Mouse (Mus musculus) hindbrain, embryonic 15.5 days (tissue): ENCODE measurements at regions not wholly inside any gene's neighbourhood (a gene's known extent, or its start where the extent isn't known, plus 50 kb on each side); places are given as distances from the start of the nearest gene placed in this dataset.

ENCODE experiments used
- ATAC-seq: fragments of 200-750 bp; cut with Nextera tagmentation; 2 replicates; pipeline ENCODE4 v1.8.0; 2017; ENCODE audit warnings: low read depth, moderate number of reproducible peaks, moderate TSS enrichment; ENCODE audit not compliant: low FRiP score
- H3K27ac ChIP-seq: fragments of 300-500 bp; sonication (generic); replicated peaks from 2 replicates; pipeline ENCODE4 v1.5.1; 2015; ENCODE audit warnings: mild to moderate bottlenecking, inconsistent platforms
- H3K27me3 ChIP-seq: fragments of 300-500 bp; sonication (generic); 2 replicates; pipeline ENCODE4 v1.6.1; 2015; ENCODE audit warnings: control low read depth, inconsistent platforms
- H3K36me3 ChIP-seq: fragments of 300-500 bp; sonication (generic); 2 replicates; pipeline ENCODE4 v1.6.1; 2015; ENCODE audit warnings: control low read depth, inconsistent platforms
- H3K4me1 ChIP-seq: fragments of 300-500 bp; sonication (generic); replicated peaks from 2 replicates; pipeline ENCODE4 v1.6.1; 2015; ENCODE audit warnings: control low read depth, inconsistent platforms
- H3K4me2 ChIP-seq: fragments of 300-500 bp; sonication (generic); 2 replicates; pipeline ENCODE4 v1.6.1; 2015; ENCODE audit warnings: moderate library complexity, mild to moderate bottlenecking, inconsistent platforms
- H3K4me3 ChIP-seq: fragments of 300-500 bp; sonication (generic); 2 replicates; pipeline ENCODE4 v1.5.1; 2015; ENCODE audit warnings: mild to moderate bottlenecking, inconsistent platforms
- H3K9ac ChIP-seq: fragments of 300-500 bp; sonication (generic); 2 replicates; pipeline ENCODE4 v1.6.1; 2015; ENCODE audit warnings: inconsistent platforms
- H3K9me3 ChIP-seq: fragments of 300-500 bp; sonication (generic); 2 replicates; pipeline ENCODE4 v1.6.1; 2016; ENCODE audit warnings: control low read depth, inconsistent platforms
- WGBS: fragments of 180-500 bp; shearing (Covaris S2); methylation state at CpG from one replicate; pipeline ENCODE4 v1.1.7; 2015; 5-methylcytosine and 5-hydroxymethylcytosine counted together

DNA sequence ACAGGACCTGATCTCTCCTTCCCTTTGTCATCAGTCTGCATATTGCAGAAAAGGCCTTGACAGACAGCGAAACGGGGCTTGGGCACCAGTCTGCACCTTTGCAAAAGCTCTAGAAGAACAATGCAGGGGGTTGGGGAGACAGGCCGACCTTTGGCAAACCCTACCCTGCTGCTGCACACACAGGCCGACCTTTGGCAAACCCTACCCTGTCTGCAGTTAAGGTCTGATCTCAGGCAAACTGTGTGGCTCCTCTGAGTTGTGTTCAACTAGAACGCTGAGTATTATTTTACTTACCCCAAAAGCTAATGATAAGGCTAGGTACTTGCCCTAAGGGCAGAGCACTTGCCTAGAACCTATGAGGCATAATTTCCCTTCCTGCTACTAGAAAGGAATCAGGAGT, 423.4 kb upstream of the Zfp703 start:
- no peaks in the 10 kb centered on the region for H3K27me3 ChIP-seq
- no peak overlapping the region for H3K4me3 ChIP-seq
- no peak overlapping the region for H3K4me2 ChIP-seq
- WGBS = 76% methylated on average over 5 of the region's 5 CpGs
- no peak overlapping the region for H3K9ac ChIP-seq
- H3K36me3 ChIP-seq = no peaks in the 10 kb centered on the region
- H3K9me3 ChIP-seq = no peaks in the 10 kb centered on the region
- no peak for ATAC-seq
- H3K4me1 ChIP-seq = no peaks in the 10 kb centered on the region
- H3K27ac ChIP-seq = no peak overlapping the region

DNA sequence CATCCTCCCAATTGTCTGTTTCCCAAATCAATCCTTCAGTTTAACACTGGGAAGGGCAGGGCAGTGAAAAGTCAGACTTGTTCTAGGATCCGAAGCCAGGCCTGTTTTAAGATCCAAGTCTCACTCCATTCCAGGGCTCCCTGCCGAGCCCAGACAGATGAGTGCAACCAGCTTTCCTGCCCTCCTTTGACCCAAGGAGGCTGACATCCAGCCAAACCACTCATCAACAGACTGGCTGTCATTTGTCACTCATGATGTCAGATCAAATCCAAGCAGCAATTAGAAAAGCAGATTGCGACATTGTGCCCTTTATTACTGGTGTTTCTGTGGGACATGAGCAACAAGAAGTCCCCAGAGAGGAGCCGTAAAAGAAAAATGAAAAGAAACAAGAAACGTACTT, 417.9 kb upstream of the Zfp703 start:
- Histone ChIP-seq H3K36me3 (no peaks in the 10 kb centered on the region), H3K27me3 (no peaks in the 10 kb centered on the region), H3K9ac (no peak overlapping the region), H3K4me1 (no peaks in the 10 kb centered on the region; the same call in 1 of the 2 replicates), H3K9me3 (no peaks in the 10 kb centered on the region), H3K4me3 (no peak overlapping the region), H3K4me2 (no peak overlapping the region), H3K27ac (no peak overlapping the region)
- 58% methylated on average over 5 of the region's 5 CpGs for WGBS
- no peak for ATAC-seq

DNA sequence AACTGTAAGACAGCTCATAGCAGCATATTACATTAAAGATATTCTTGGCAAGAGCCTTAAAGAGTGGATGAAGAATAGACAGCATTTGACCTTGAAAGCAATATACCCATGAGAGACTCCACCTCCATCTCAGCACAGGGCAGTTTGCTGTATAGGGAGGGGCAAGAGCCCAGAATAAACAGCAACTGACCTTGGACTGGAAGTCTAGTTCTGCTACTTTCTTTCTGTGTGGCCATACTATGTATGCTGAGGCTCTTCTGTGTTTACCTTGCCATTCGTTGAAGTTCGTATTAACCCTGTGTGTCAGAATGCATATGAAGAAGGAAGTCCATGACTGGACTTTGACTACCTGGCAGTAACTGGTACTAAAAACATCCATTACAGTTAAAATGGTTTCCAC, 414.0 kb upstream of the Zfp703 start:
- Histone ChIP-seq H3K27ac (no peak overlapping the region), H3K9ac (no peak overlapping the region), H3K36me3 (no peaks in the 10 kb centered on the region), H3K9me3 (no peaks in the 10 kb centered on the region), H3K4me1 (peaks cover 1% of the 10 kb centered on the region; the same call in 1 of the 2 replicates), H3K27me3 (no peaks in the 10 kb centered on the region), H3K4me3 (no peak overlapping the region), H3K4me2 (no peak overlapping the region)
- WGBS = 85% methylated on average over 2 of the region's 2 CpGs
- ATAC-seq = no peak

DNA sequence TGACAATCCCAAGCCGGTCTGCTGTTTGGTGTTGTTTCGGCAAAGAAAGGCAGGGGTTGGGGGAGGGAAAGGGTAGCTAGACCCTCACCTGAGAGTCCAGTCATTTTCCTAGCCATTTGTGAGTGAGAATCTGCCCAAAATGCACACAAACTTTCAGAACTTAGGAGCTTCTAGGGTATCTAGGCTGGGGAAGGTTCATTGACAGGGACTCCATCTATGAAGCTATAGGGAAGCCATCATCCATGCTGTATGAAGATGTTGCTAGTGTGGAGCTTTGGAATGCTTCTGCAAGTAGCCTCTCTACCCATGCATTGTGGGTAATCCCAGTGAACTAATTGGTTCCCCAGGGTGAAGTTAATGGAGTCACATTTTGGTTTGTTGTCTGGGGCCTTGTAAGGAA, 412.9 kb upstream of the Zfp703 start:
- Histone ChIP-seq H3K9me3 (no peaks in the 10 kb centered on the region), H3K36me3 (no peaks in the 10 kb centered on the region), H3K4me3 (no peak overlapping the region), H3K9ac (no peak overlapping the region), H3K27ac (no peak overlapping the region), H3K27me3 (no peaks in the 10 kb centered on the region), H3K4me1 (peaks cover 7% of the 10 kb centered on the region; the same call in 1 of the 2 replicates), H3K4me2 (no peak overlapping the region)
- 97% methylated on average over 2 of the region's 2 CpGs for WGBS
- no peak for ATAC-seq

DNA sequence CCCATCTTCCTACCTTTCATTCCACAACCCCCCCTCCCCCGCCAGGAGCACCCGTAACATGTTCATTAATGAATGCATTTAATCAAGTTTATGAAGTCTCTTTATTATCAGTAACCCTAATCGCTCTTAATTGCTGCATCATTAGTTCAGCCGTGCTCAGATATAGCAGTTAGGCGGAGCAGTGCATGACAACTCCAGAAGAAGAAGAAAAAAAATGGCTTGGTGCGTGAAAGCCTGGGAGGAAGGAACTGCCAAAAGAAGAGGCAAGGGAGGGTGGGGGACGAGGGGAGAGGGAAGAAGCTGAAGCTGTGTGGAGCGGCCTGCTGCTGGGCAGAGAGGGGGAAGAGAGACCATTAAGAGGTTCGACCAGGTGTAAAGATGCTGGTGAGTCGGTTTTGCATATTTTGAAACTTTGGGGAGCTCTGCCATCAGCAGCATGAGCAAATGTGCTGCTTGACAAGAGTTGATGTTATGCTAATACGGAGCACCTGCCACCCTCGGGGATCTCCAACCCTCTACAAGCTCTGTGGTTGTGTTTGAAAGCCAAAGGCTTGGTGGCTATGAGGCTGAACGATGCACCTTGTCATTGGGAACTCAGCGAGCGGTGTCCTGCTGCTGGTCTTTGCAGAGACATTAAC, 408.6 kb upstream of the Zfp703 start:
- H3K4me2 ChIP-seq = no peak overlapping the region
- ATAC-seq = peak; percentile 65; the same call in 1 of the 2 replicates
- H3K36me3 ChIP-seq = no peaks in the 10 kb centered on the region
- H3K4me3 ChIP-seq = no peak overlapping the region
- H3K27me3 ChIP-seq = no peaks in the 10 kb centered on the region
- no peak overlapping the region for H3K9ac ChIP-seq
- H3K4me1 ChIP-seq = 0 out of 2 replicates have a peak, but pooled peaks cover 7% of the 10 kb centered on the region
- H3K27ac ChIP-seq = no peak overlapping the region
- 57% methylated on average over 15 of the region's 15 CpGs for WGBS
- no peaks in the 10 kb centered on the region for H3K9me3 ChIP-seq

DNA sequence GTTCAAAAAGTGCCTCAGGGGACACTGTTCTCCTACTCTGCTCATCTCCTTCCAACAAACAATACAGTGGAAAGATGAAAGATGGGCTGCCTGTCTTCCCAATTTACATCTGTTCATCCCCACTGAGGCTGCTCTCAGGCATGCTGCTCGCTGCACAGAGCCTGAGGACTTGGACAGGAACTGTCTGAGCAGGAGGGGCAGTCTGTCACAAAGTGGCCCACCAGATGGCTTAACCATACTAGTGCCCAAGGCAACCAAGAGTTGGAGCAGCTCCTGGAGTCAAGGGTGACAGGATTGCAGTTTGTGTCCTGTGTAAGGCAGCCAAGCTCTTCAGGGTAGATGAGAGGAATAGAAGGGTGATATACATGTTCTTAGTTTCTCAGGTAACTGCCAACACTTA, 388.3 kb upstream of the Zfp703 start:
- Histone ChIP-seq H3K4me1 (peaks cover 5% of the 10 kb centered on the region), H3K4me2 (no peak overlapping the region), H3K9me3 (no peaks in the 10 kb centered on the region), H3K9ac (no peak overlapping the region), H3K27me3 (no peaks in the 10 kb centered on the region), H3K4me3 (no peak overlapping the region), H3K36me3 (no peaks in the 10 kb centered on the region), H3K27ac (no peak overlapping the region)
- no peak for ATAC-seq
- WGBS = 61% methylated on average over 1 of the region's 1 CpGs

DNA sequence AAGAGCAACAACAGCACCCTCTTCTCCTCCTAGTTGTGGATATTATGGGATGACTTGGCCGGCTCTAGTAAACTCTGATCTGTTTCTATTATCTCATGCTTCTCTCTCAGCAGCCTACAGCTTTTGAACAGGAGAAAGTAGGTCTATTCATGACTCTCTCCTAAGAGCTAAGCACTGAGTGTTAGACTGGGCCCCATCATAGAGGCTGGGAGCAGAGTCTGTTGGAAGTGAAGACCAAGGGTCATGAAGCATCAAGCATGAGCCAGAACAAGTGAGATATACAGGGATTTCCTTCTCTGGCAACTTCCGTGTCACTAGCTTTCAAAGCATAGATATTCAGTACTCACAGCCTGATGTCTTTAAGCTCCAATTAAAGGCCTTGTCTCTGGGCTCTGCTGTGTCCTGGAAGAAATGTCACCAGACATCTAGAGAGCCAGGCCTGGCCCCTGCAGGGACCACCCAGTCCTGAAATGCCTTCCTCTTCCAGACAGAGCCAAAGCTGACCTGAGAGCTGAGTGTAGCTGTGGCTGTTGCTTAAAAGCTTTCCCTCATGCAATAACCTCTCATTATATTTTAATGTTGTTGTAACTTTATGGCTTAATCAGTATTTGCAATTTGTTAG, 386.4 kb upstream of the Zfp703 start:
- no peak for ATAC-seq
- WGBS = 85% methylated on average over 2 of the region's 2 CpGs
- no peak overlapping the region for H3K27ac ChIP-seq

DNA sequence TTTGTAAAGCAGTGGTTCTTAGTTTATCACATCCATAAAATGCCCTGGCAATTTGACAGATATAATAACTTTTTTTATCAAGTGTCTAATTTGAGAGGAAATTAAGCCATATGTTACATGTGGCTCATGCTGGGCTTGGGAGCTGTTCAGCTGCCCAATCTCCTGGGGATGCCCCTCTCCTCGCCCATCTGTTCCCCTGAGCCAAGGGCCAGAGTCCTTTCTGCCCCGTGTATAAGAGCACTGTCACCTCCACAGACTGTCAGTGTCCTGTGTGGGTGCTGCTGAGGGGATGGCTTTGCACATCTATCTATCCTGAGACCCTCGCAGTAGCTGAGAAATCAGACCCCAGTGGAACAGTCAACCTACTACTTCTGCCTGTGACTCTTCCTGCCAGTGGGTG, 385.9 kb upstream of the Zfp703 start:
- no peak overlapping the region for H3K9ac ChIP-seq
- no peaks in the 10 kb centered on the region for H3K9me3 ChIP-seq
- no peak overlapping the region for H3K27ac ChIP-seq
- H3K4me2 ChIP-seq = no peak overlapping the region
- no peaks in the 10 kb centered on the region for H3K36me3 ChIP-seq
- peaks cover 17% of the 10 kb centered on the region for H3K4me1 ChIP-seq
- H3K27me3 ChIP-seq = no peaks in the 10 kb centered on the region
- 51% methylated on average over 3 of the region's 3 CpGs for WGBS
- no peak for ATAC-seq
- H3K4me3 ChIP-seq = no peak overlapping the region

More for the DNA sequence above, 386.4 kb upstream of the Zfp703 start:
- H3K36me3 ChIP-seq = no peaks in the 10 kb centered on the region
- H3K4me2 ChIP-seq = no peak overlapping the region
- peaks cover 16% of the 10 kb centered on the region for H3K4me1 ChIP-seq
- H3K9me3 ChIP-seq = no peaks in the 10 kb centered on the region
- no peak overlapping the region for H3K9ac ChIP-seq
- no peaks in the 10 kb centered on the region for H3K27me3 ChIP-seq
- no peak overlapping the region for H3K4me3 ChIP-seq

DNA sequence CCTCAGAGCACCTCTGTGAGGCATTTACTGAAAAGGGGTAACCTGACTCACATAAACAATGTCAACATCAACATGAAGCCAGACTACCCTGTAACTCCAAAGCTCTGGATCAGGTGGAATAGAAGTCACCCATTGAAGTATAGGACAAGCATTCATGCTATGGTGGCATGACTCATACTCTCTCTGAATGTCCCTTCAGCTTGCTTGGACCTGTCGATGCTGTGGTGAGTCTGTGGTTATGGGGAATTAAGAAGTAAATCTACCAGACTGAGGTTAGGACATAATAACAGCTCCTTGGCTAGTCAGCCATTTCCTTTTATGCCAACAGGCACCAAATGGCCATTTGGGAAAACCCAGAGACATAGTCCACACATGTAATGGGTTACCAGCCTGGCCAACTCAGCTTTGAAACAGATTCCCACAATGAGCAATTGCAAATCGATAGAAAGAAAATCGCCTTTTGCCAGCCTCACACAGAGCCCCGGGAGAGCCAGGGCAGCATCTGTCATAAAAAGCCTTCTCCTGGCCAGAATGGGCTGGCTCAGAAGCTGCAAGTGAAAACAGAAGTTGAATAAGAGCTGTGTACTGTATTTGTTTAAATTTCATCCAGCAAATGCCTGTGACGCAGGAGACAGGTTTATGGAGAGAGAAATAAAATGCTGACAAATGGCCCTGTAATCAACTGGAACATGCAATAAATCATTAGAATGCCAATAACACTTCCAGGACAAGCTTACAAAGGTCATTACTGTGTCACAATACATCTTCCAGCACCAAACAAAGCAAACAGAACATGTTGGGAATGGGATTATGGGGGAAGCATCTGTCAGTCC, 383.4 kb upstream of the Zfp703 start:
- no peaks in the 10 kb centered on the region for H3K27me3 ChIP-seq
- no peaks in the 10 kb centered on the region for H3K36me3 ChIP-seq
- no peaks in the 10 kb centered on the region for H3K9me3 ChIP-seq
- no peak overlapping the region for H3K9ac ChIP-seq
- no peak; the same call in 1 of the 2 replicates for ATAC-seq
- no peak overlapping the region for H3K4me2 ChIP-seq
- peaks cover 17% of the 10 kb centered on the region for H3K4me1 ChIP-seq
- H3K27ac ChIP-seq = no peak overlapping the region
- 49% methylated on average over 5 of the region's 5 CpGs for WGBS
- no peak overlapping the region for H3K4me3 ChIP-seq

DNA sequence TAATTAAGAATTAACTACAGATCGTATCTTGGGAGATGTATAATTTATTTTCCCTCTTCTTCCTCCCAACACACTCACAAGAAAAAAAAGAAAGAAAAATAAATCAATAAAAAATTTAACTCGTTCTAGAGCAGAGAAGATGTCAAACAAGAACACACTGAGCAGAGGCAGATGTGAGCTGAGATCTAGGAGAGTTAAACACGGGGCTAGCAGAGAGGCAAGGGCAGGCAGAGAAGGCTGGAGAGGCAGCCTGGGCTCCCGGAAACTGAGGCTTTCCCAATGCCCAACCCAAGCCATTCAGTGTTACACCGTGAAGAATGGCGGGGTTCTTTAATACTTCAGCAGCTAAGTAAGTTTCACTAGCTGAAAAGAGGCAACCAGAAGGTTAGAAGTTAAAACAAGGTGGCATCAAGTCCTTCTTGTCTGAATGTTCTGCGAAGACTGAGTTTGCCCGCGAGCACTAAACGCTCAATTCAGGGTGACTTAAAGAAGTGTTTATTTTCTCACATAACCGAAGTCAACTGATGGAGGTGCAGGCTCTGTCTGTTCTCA, 382.7 kb upstream of the Zfp703 start:
- no peaks in the 10 kb centered on the region for H3K27me3 ChIP-seq
- peaks cover 17% of the 10 kb centered on the region for H3K4me1 ChIP-seq
- no peaks in the 10 kb centered on the region for H3K9me3 ChIP-seq
- H3K4me2 ChIP-seq = no peak overlapping the region
- 67% methylated on average over 11 of the region's 11 CpGs for WGBS
- no peak overlapping the region for H3K27ac ChIP-seq
- no peak overlapping the region for H3K9ac ChIP-seq
- H3K36me3 ChIP-seq = no peaks in the 10 kb centered on the region
- ATAC-seq = no peak
- no peak overlapping the region for H3K4me3 ChIP-seq

DNA sequence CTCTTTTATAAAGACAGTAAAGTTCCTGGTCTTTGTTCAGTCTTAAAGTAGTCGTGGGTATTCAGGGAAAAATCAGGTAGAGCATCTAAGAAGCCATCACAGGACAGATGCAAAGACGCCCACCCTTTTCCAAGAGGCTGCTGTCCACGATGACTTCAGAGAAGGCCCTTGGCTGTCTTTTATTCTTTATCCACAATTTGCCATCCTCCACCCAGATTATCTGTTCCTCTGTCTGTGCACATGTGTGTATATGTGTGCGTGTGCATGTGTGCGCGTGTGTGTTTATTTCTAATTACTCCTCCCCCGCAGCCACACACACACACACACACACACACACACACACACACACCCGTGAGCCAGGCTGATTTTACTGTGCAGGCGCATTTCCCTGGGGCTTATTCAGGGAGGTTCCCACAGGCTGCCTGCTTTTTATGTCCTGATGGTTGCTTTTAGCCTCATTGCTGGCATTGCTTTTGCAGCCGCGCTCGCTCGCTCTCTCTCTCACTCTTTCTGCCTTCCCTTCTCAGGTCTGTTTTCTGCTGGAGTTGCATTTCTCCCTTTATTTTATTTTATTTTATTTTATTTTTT, 381.6 kb upstream of the Zfp703 start:
- H3K4me1 ChIP-seq = peaks cover 17% of the 10 kb centered on the region
- H3K4me2 ChIP-seq = no peak overlapping the region
- H3K27ac ChIP-seq = no peak overlapping the region
- WGBS = 58% methylated on average over 13 of the region's 13 CpGs
- no peak overlapping the region for H3K9ac ChIP-seq
- no peaks in the 10 kb centered on the region for H3K27me3 ChIP-seq
- H3K9me3 ChIP-seq = no peaks in the 10 kb centered on the region
- no peak overlapping the region for H3K4me3 ChIP-seq
- no peaks in the 10 kb centered on the region for H3K36me3 ChIP-seq
- no peak for ATAC-seq
